Mouse (Mus musculus) liver, adult 2 months (tissue): ENCODE measurements at regions not wholly inside any gene's neighbourhood (a gene's known extent, or its start where the extent isn't known, plus 50 kb on each side); places are given as distances from the start of the nearest gene placed in this dataset.

Experiments used
- DNase-seq: peaks from one replicate; pipeline ENCODE4 v3.0.0-alpha.2; 2011; ENCODE audit warnings: low read depth, low spot score; ENCODE audit errors: extremely low read depth
- H3K27ac ChIP-seq: fragments of 200-500 bp; replicated peaks from 2 replicates; pipeline ENCODE4 v1.5.1; 2012; ENCODE audit warnings: low read depth, mild to moderate bottlenecking, control low read depth, inconsistent platforms, low read length; ENCODE audit not compliant: insufficient read depth
- H3K27me3 ChIP-seq: fragments of 200-500 bp; 2 replicates; pipeline ENCODE4 v1.6.1; 2012; ENCODE audit warnings: mild to moderate bottlenecking, moderate library complexity, low read length, inconsistent platforms; ENCODE audit not compliant: control insufficient read depth, insufficient read depth
- H3K36me3 ChIP-seq: fragments of 200-500 bp; 2 replicates; pipeline ENCODE4 v1.6.1; 2012; ENCODE audit warnings: low read length, inconsistent platforms; ENCODE audit not compliant: control insufficient read depth, insufficient read depth
- H3K4me1 ChIP-seq: fragments of 200-500 bp; 2 replicates; pipeline ENCODE4 v1.6.1; 2011; ENCODE audit warnings: low read length; ENCODE audit not compliant: control insufficient read depth, insufficient read depth
- H3K4me3 ChIP-seq: fragments of 200-500 bp; 2 replicates; pipeline ENCODE4 v1.5.1; 2011; ENCODE audit warnings: low read depth, mild to moderate bottlenecking, control low read depth, low read length, moderate library complexity; ENCODE audit not compliant: insufficient read depth
- H3K79me2 ChIP-seq: fragments of 200-500 bp; 2 replicates; pipeline ENCODE4 v1.6.1; 2012; ENCODE audit warnings: inconsistent platforms, mild to moderate bottlenecking, low read length, moderate library complexity; ENCODE audit not compliant: control insufficient read depth, insufficient read depth
- H3K9ac ChIP-seq: fragments of 200-500 bp; 2 replicates; pipeline ENCODE4 v1.6.1; 2012; ENCODE audit warnings: low read depth, mild to moderate bottlenecking, control low read depth, inconsistent platforms, low read length
- CTCF ChIP-seq: fragments of 200-500 bp; IDR thresholded peaks from 2 replicates; pipeline ENCODE4 v1.5.1; 2011; ENCODE audit warnings: low read depth, low read length, control low read depth
- POLR2A ChIP-seq: fragments of 200-500 bp; IDR thresholded peaks from 2 replicates; pipeline ENCODE4 v1.6.1; 2011; ENCODE audit warnings: low read length, control low read depth; ENCODE audit not compliant: insufficient read depth; ENCODE audit errors: extremely low read depth
- WGBS: fragments of 180-500 bp; shearing (Covaris S2); methylation state at CpG from one replicate; pipeline ENCODE4 v1.1.7; 2018; 5-methylcytosine and 5-hydroxymethylcytosine counted together

GRCm38 (mm10) chr5:126254661-126255060 is 723.1 kb downstream of the Tmem132b start:
- Histone ChIP-seq H3K36me3 (no peaks in the 10 kb centered on the region), H3K27me3 (no peaks in the 10 kb centered on the region), H3K9ac (no peak overlapping the region), H3K4me3 (no peak overlapping the region), H3K27ac (no peak overlapping the region), H3K79me2 (no peaks in the 10 kb centered on the region), H3K4me1 (no peaks in the 10 kb centered on the region)
- 50% methylated on average over 1 of the region's 1 CpGs for WGBS
- no peak for TF ChIP-seq POLR2A
- TF ChIP-seq CTCF = no peak
- DNase-seq = no peak

- DNase-seq = no peak
- 55% methylated on average over 5 of the region's 5 CpGs for WGBS
- H3K27me3 ChIP-seq = no peaks in the 10 kb centered on the region
Observed at GRCm38 (mm10) chr5:126257860-126258259, 726.3 kb downstream of the Tmem132b start.

GRCm38 (mm10) chr5:126266471-126266870 is 734.9 kb downstream of the Tmem132b start:
- no peaks in the 10 kb centered on the region for H3K36me3 ChIP-seq
- H3K4me1 ChIP-seq = no peaks in the 10 kb centered on the region
- H3K27me3 ChIP-seq = no peaks in the 10 kb centered on the region
- TF ChIP-seq POLR2A (no peak), CTCF (no peak)
- DNase-seq = no peak
- H3K9ac ChIP-seq = no peak overlapping the region
- no peak overlapping the region for H3K4me3 ChIP-seq
- 78% methylated on average over 2 of the region's 2 CpGs for WGBS
- no peak overlapping the region for H3K27ac ChIP-seq
- no peaks in the 10 kb centered on the region for H3K79me2 ChIP-seq

More at GRCm38 (mm10) chr5:126257860-126258259, 726.3 kb downstream of the Tmem132b start:
- TF ChIP-seq CTCF (no peak), POLR2A (no peak)
- no peaks in the 10 kb centered on the region for H3K79me2 ChIP-seq
- no peak overlapping the region for H3K27ac ChIP-seq
- no peaks in the 10 kb centered on the region for H3K4me1 ChIP-seq
- no peaks in the 10 kb centered on the region for H3K36me3 ChIP-seq
- no peak overlapping the region for H3K4me3 ChIP-seq
- H3K9ac ChIP-seq = no peak overlapping the region

- no peaks in the 10 kb centered on the region for H3K36me3 ChIP-seq
- WGBS = 66% methylated on average over 2 of the region's 2 CpGs
- no peak overlapping the region for H3K27ac ChIP-seq
- DNase-seq = no peak
- H3K4me1 ChIP-seq = no peaks in the 10 kb centered on the region
- H3K79me2 ChIP-seq = no peaks in the 10 kb centered on the region
- no peaks in the 10 kb centered on the region for H3K27me3 ChIP-seq
- no peak overlapping the region for H3K9ac ChIP-seq
- H3K4me3 ChIP-seq = no peak overlapping the region
- no peak for TF ChIP-seq CTCF
- no peak for TF ChIP-seq POLR2A
Observed at GRCm38 (mm10) chr5:126266929-126267609, 735.5 kb downstream of the Tmem132b start.

- no peaks in the 10 kb centered on the region for H3K79me2 ChIP-seq
- TF ChIP-seq CTCF = no peak
- no peak for TF ChIP-seq POLR2A
- H3K4me3 ChIP-seq = no peak overlapping the region
- no peak overlapping the region for H3K27ac ChIP-seq
- WGBS = 73% methylated on average over 4 of the region's 4 CpGs
- no peaks in the 10 kb centered on the region for H3K4me1 ChIP-seq
- H3K9ac ChIP-seq = no peak overlapping the region
- no peak for DNase-seq
- H3K36me3 ChIP-seq = no peaks in the 10 kb centered on the region
- no peaks in the 10 kb centered on the region for H3K27me3 ChIP-seq
Observed at GRCm38 (mm10) chr5:126268592-126268991, 737.0 kb downstream of the Tmem132b start.

- H3K79me2 ChIP-seq = no peaks in the 10 kb centered on the region
- no peaks in the 10 kb centered on the region for H3K36me3 ChIP-seq
- TF ChIP-seq POLR2A = no peak
- no peak for TF ChIP-seq CTCF
- no peak overlapping the region for H3K9ac ChIP-seq
- no peaks in the 10 kb centered on the region for H3K27me3 ChIP-seq
- no peaks in the 10 kb centered on the region for H3K4me1 ChIP-seq
- H3K4me3 ChIP-seq = no peak overlapping the region
- WGBS = 91% methylated on average over 8 of the region's 8 CpGs
- DNase-seq = no peak
- no peak overlapping the region for H3K27ac ChIP-seq
Observed at GRCm38 (mm10) chr5:126274316-126274715, 742.7 kb downstream of the Tmem132b start.
